Comparison of ENCODE assay signal across 22 mouse cellular contexts in the genomic region with DNA sequence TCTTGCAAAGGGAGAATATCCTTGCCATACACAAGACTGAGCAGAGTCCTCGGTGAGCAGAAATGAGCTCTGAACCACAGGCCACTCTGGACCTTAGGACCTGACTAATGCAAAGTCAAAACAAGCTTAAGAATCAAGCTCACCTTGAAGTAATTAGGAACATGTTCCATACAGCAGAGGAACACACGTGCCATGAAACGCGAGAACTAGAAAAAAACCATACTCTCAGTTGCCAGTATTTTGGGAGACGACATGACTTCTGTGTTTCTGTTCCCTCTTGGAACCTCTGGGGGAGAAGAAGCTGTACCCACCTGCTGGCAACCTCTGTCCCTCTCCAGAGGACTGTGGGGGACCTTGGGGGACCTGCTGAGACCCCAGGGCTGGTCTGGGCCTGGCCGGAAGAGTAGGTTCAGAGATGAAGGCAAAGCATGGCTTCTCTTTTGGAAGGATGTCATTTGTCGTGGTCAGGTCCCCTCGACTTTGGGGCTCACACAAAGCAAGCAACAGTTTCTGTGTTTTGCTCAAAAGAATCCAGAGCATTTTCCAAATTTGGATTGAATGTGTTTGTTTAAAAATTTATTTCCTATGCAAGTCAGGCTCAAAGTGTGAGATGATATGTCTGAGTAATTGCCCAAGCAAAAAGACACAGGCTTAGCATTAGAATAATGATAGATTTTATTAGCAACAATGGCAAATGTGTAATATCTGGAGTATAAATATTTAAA. TPM values are rescaled to one million over a fixed set of nuclear protein-coding genes. Genes with fewer than 3 reads are reported as not detected.
A peak's percentile ranks its signal among the peaks of the same experiment; 100 is the strongest.
DNase-seq lines count a peak whose midpoint lies in the region; ATAC-seq and TF ChIP-seq lines count a peak whose summit lies in the region.
"Had no signal": no experiment of that assay in that cellular context is flagged by ENCODE, and none has a peak within 500 bp of the region (broad histone marks: within the 10 kb centered on the region; RNA-seq: fewer than 3 reads in every experiment).

No protein-coding gene starts in this region.

- DNase-seq in embryonic facial prominence, embryonic 11.5 days (ENCODE audit: low spot score) = peak; percentile 40
- no peak for DNase-seq in embryonic facial prominence, embryonic 10.5 days (ENCODE audit: low spot score)
- no peak for DNase-seq in lung, adult 18-20 months
- DNase-seq in CH12.LX (ENCODE audit: extremely low read depth) = no peak
- DNase-seq in adipocyte (ENCODE audit: low spot score) = no peak
- DNase-seq in right cerebral cortex, postnatal 10 days (ENCODE audit: low spot score in 2 of 2) = no peak
- DNase-seq: adrenal gland, adult 2 months; adrenal gland, postnatal 25 days; B cell, adult 2 months; cerebellum, adult 18-20 months; cerebellum, adult 9-11 months; cerebellum, postnatal 36 days; gastrocnemius, postnatal 36 days; heart, adult 2 months had no signal

- dilution Hi-C loops in CH12.LX (cut with MboI; ENCODE audit: extremely low pct_ligation_motif_present, extremely low pct_unique_long_range_greater_than_20kb, low sequenced_read_pairs) = no loop called here

- WGBS in embryonic facial prominence, embryonic 11.5 days = 48% methylated on average over 8 of the region's 8 CpGs
- whole genome bisulfite sequencing in embryonic facial prominence, embryonic 10.5 days = 65% methylated on average over 8 of the region's 8 CpGs
- 39% methylated on average over 8 of the region's 8 CpGs for WGBS in lung, embryonic 16.5 days
- WGBS in stomach, embryonic 14.5 days = 57% methylated on average over 8 of the region's 8 CpGs

- H3K4me3 ChIP-seq in embryonic facial prominence, embryonic 11.5 days (ENCODE audit: low read depth, low read length) = no peak overlapping the region
- no peak overlapping the region for H3K4me3 ChIP-seq in embryonic facial prominence, embryonic 10.5 days
- no peak overlapping the region for H3K4me3 ChIP-seq in lung, embryonic 16.5 days (ENCODE audit: low read length)
- H3K4me3 ChIP-seq in CH12.LX (replicated peaks in 1 of 3; ENCODE audit: low read depth in 2 of 3, low read length in 2 of 3, poor library complexity in 1 of 3) = no peak overlapping the region
- no peak overlapping the region for H3K4me3 ChIP-seq in stomach, embryonic 14.5 days (ENCODE audit: low read depth, low read length)
- H3K4me3 ChIP-seq: forebrain, embryonic 15.5 days; heart, adult 2 months; heart, embryonic 12.5 days; hindbrain, embryonic 10.5 days had no signal

- H3K4me2 ChIP-seq in embryonic facial prominence, embryonic 11.5 days (ENCODE audit: low read depth, low read length) = no peak overlapping the region
- H3K4me2 ChIP-seq in lung, embryonic 16.5 days (ENCODE audit: low read depth, low read length) = peak overlapping the region; percentile 9; the same call in 1 of the 2 replicates
- no peak overlapping the region for H3K4me2 ChIP-seq in CH12.LX (ENCODE audit: insufficient read depth, low read depth, poor library complexity, severe bottlenecking)
- H3K4me2 ChIP-seq in stomach, embryonic 14.5 days (replicated peaks; ENCODE audit: low read depth, low read length) = no peak overlapping the region
- H3K4me2 ChIP-seq: forebrain, embryonic 15.5 days; heart, embryonic 12.5 days; hindbrain, embryonic 14.5 days had no signal

- peaks cover 16% of the 10 kb centered on the region; the same call in 1 of the 2 replicates for H3K79me2 ChIP-seq in CH12.LX (replicated peaks; ENCODE audit: control insufficient read depth, extremely low read depth, insufficient read depth, poor library complexity, severe bottlenecking)

- no peaks in the 10 kb centered on the region for H3K9me3 ChIP-seq in embryonic facial prominence, embryonic 11.5 days (replicated peaks; ENCODE audit: control insufficient read depth, low read length)
- no peaks in the 10 kb centered on the region for H3K9me3 ChIP-seq in embryonic facial prominence, embryonic 10.5 days
- H3K9me3 ChIP-seq in lung, embryonic 16.5 days (ENCODE audit: control insufficient read depth, low read length) = no peaks in the 10 kb centered on the region
- H3K9me3 ChIP-seq in CH12.LX (replicated peaks; ENCODE audit: low read length) = no peaks in the 10 kb centered on the region
- H3K9me3 ChIP-seq in stomach, embryonic 14.5 days (ENCODE audit: control insufficient read depth, low read depth, low read length) = no peaks in the 10 kb centered on the region
- H3K9me3 ChIP-seq: forebrain, embryonic 15.5 days; heart, embryonic 12.5 days; hindbrain, embryonic 10.5 days had no signal

- H3K9ac ChIP-seq in embryonic facial prominence, embryonic 11.5 days (replicated peaks; ENCODE audit: low read length) = no peak overlapping the region
- no peak overlapping the region for H3K9ac ChIP-seq in lung, embryonic 16.5 days (ENCODE audit: low read length)
- H3K9ac ChIP-seq in CH12.LX (ENCODE audit: insufficient read depth, low read depth) = no peak overlapping the region
- no peak overlapping the region for H3K9ac ChIP-seq in stomach, embryonic 14.5 days (replicated peaks; ENCODE audit: low read depth, low read length)
- H3K9ac ChIP-seq: forebrain, embryonic 15.5 days; heart, embryonic 12.5 days; hindbrain, embryonic 14.5 days had no signal

- TF ChIP-seq RAD21 in CH12.LX (IDR thresholded peaks at IDR 0.05; ENCODE audit: low read depth, low read length) = no peak

- no peak for TF ChIP-seq CTCF in CH12.LX (conservative IDR thresholded peaks at IDR 0.05 in 1 of 2, IDR thresholded peaks at IDR 0.05 in 1 of 2; ENCODE audit: low read depth in 2 of 2, low read length in 2 of 2)

- TF ChIP-seq POLR2A in CH12.LX (IDR thresholded peaks at IDR 0.05; ENCODE audit: low read depth, low read length) = no peak

- ATAC-seq in embryonic facial prominence, embryonic 11.5 days (replicated peaks; ENCODE audit: insufficient number of reproducible peaks, low FRiP score, low TSS enrichment, low read depth) = no peak
- ATAC-seq in lung, embryonic 16.5 days (ENCODE audit: low read depth) = peak; percentile 89
- no peak; the same call in 1 of the 2 replicates for ATAC-seq in stomach, embryonic 14.5 days (ENCODE audit: insufficient number of reproducible peaks, insufficient read depth, low FRiP score, low read depth)
- ATAC-seq: activated CD4-positive, CD25-positive, alpha-beta regulatory T cell, adult 4 months; forebrain, embryonic 15.5 days; Patski had no signal

- no peaks in the 10 kb centered on the region for H3K27me3 ChIP-seq in embryonic facial prominence, embryonic 11.5 days (ENCODE audit: control insufficient read depth, insufficient read depth, low read length)
- no peaks in the 10 kb centered on the region for H3K27me3 ChIP-seq in embryonic facial prominence, embryonic 10.5 days (replicated peaks; ENCODE audit: low read depth, poor library complexity, severe bottlenecking)
- H3K27me3 ChIP-seq in lung, embryonic 16.5 days (ENCODE audit: control insufficient read depth, insufficient read depth, low read depth, low read length) = no peaks in the 10 kb centered on the region
- H3K27me3 ChIP-seq in CH12.LX (replicated peaks) = no peaks in the 10 kb centered on the region
- H3K27me3 ChIP-seq in stomach, embryonic 14.5 days (ENCODE audit: control insufficient read depth, insufficient read depth, low read length) = no peaks in the 10 kb centered on the region
- H3K27me3 ChIP-seq: heart, embryonic 12.5 days; Patski had no signal

- H3K27ac ChIP-seq in embryonic facial prominence, embryonic 11.5 days (replicated peaks; ENCODE audit: low read depth, low read length) = no peak overlapping the region
- no peak overlapping the region for H3K27ac ChIP-seq in embryonic facial prominence, embryonic 10.5 days (replicated peaks)
- peak overlapping the region; percentile 77 for H3K27ac ChIP-seq in lung, embryonic 16.5 days (ENCODE audit: low read length)
- no peak overlapping the region for H3K27ac ChIP-seq in CH12.LX (ENCODE audit: insufficient read depth, low read depth)
- H3K27ac ChIP-seq in stomach, embryonic 14.5 days (ENCODE audit: low read length) = peak overlapping the region; percentile 81
- H3K27ac ChIP-seq: forebrain, embryonic 15.5 days; heart, adult 2 months; hindbrain, embryonic 10.5 days; hindbrain, embryonic 14.5 days had no signal

- no peaks in the 10 kb centered on the region for H3K36me3 ChIP-seq in embryonic facial prominence, embryonic 11.5 days (replicated peaks; ENCODE audit: control insufficient read depth, insufficient read depth, low read depth, low read length)
- H3K36me3 ChIP-seq in embryonic facial prominence, embryonic 10.5 days (replicated peaks) = no peaks in the 10 kb centered on the region
- H3K36me3 ChIP-seq in lung, embryonic 16.5 days (ENCODE audit: control insufficient read depth, insufficient read depth, low read length) = no peaks in the 10 kb centered on the region
- peaks cover 23 to 54% of the 10 kb centered on the region in 2 experiments for H3K36me3 ChIP-seq in CH12.LX (replicated peaks in 1 of 2; ENCODE audit: control insufficient read depth in 1 of 2, insufficient read depth in 1 of 2, low read length in 1 of 2)
- no peaks in the 10 kb centered on the region for H3K36me3 ChIP-seq in stomach, embryonic 14.5 days (ENCODE audit: control insufficient read depth, insufficient read depth, low read length)
- H3K36me3 ChIP-seq: forebrain, embryonic 15.5 days; heart, embryonic 12.5 days; hindbrain, embryonic 10.5 days had no signal

- no peak for TF ChIP-seq EP300 in CH12.LX (IDR thresholded peaks at IDR 0.05; ENCODE audit: low read length)

- no peaks in the 10 kb centered on the region for H3K4me1 ChIP-seq in embryonic facial prominence, embryonic 11.5 days (ENCODE audit: control insufficient read depth, insufficient read depth, low read length)
- peaks cover 2% of the 10 kb centered on the region; the same call in 1 of the 2 replicates for H3K4me1 ChIP-seq in embryonic facial prominence, embryonic 10.5 days
- H3K4me1 ChIP-seq in lung, embryonic 16.5 days (replicated peaks; ENCODE audit: control insufficient read depth, insufficient read depth, low read length) = peaks cover 12% of the 10 kb centered on the region
- H3K4me1 ChIP-seq in CH12.LX (ENCODE audit: control insufficient read depth in 1 of 2, insufficient read depth in 2 of 2) = peaks cover 17 to 49% of the 10 kb centered on the region in 2 experiments
- H3K4me1 ChIP-seq in stomach, embryonic 14.5 days (ENCODE audit: control insufficient read depth, insufficient read depth, low read length) = peaks cover 12% of the 10 kb centered on the region; the same call in 1 of the 2 replicates
- H3K4me1 ChIP-seq: forebrain, embryonic 15.5 days; heart, embryonic 12.5 days; hindbrain, embryonic 10.5 days had no signal

- in situ Hi-C loops in CH12.LX (cut with MboI; ENCODE audit: low pct_ligation_motif_present, low pct_unique_long_range_greater_than_20kb, low sequenced_read_pairs) = no loop called here

TF ChIP-seq in CH12.LX, 34 proteins besides CTCF, POLR2A, EP300 and RAD21 (continues in another document):
- TF ChIP-seq MAFK (IDR thresholded peaks at IDR 0.05; ENCODE audit: insufficient replicate concordance, low read length) = no peak

RNA-seq across cellular contexts. Expression of gene Fam129a, which starts 12.6 kb away (rescaled TPM):
- polyA plus RNA-seq in embryonic facial prominence, embryonic 11.5 days (2014; fragmentation: Nextera tagmentation; extraction: Ambion mirVana) = 1.4 and 1.9 TPM in 2 replicates
- polyA plus RNA-seq in embryonic facial prominence, embryonic 10.5 days (2016; fragmentation: Nextera tagmentation; extraction: Ambion mirVana) = 0.53 and 1.00 TPM in 2 replicates
- 12.4 and 14.1 TPM in 2 replicates for polyA plus RNA-seq in lung, embryonic 16.5 days (2015; fragmentation: Nextera tagmentation; extraction: Ambion mirVana)
- total RNA-seq in CH12.LX (2012; rRNA removed) = 25.9 and 48.3 TPM in 2 replicates
- 30.8 and 37.0 TPM in 2 replicates for total RNA-seq in CH12.LX (2014; rRNA removed)
- polyA plus RNA-seq in CH12.LX (2012; ENCODE audit: insufficient read length, low read depth) = 26.2 and 27.8 TPM in 2 replicates
- 9.0 and 9.1 TPM in 2 replicates for polyA plus RNA-seq in stomach, embryonic 14.5 days (2014; fragmentation: Nextera tagmentation; extraction: Ambion mirVana)

Comparison
In these comparisons a context has a peak if more than half of its experiments do, and no peak if none do; other contexts are left out.
1. H3K27ac ChIP-seq: peak in lung, embryonic 16.5 days (single experiment) and stomach, embryonic 14.5 days (single experiment); none in embryonic facial prominence, embryonic 11.5 days (single experiment), embryonic facial prominence, embryonic 10.5 days (single experiment) and CH12.LX (single experiment).